Mouse (Mus musculus): Measurements from ENCODE around the gene Gm20388. TPM values are rescaled to one million over a fixed set of nuclear protein-coding genes. Genes with fewer than 3 reads are reported as not detected.

Gene Gm20388
- polyA plus RNA-seq, 1 experiment: 23.9 TPM

DNA sequence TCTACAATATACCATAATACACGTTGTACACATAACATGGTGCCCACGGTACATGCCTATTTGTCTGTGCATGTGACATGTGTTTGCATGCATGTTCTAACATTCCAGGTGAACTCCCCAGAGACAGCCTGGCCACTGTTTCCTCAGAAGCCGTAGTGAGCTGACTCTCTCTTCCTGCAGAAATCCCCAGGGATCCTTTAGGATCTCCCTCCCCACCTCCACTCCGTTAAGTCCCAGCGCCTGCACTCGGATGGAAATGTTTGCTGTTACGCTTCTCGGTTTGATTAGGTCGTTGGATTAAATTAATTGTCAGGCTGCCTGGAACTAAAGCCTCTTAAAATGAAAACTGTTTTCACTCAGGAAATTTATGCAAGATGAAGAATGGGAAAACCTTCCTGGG, 4352.4 kb downstream of the Gm20388 start:
- Histone ChIP-seq H3K4me1 (ENCODE audit: control insufficient read depth, insufficient read depth, low read length) (no peaks in the 10 kb centered on the region), H3K4me3 (ENCODE audit: insufficient read depth, low read length) (no peak overlapping the region), H3K27ac (ENCODE audit: insufficient read depth, low read length) (no peak overlapping the region)
- TF ChIP-seq POLR2A (IDR thresholded peaks at IDR 0.05; ENCODE audit: extremely low read depth, insufficient read depth, low read length) (no peak), CTCF (IDR thresholded peaks at IDR 0.05; ENCODE audit: extremely low read depth, insufficient read depth, low read length) (no peak)

DNA sequence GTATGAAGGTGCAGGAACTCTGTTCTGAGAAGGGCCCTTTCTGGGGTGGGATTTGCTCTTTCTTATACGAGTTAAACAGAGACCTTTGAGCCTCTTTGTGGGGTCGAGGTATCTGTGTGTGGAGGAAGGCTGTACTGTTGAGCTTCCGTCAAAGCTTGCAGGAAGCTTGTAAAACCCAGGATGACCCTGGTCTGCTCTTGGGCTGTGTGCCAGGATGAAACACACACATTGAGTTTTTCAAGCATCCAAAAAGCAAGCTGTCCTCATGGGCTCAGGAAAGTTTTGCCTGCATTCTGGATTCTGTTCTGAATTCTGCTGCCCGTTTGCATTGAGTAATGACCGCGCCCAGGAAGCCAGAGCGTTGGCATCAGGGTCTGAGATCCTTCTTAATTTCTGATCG, 4353.4 kb downstream of the Gm20388 start:
- Histone ChIP-seq H3K4me3 (ENCODE audit: insufficient read depth, low read length) (no peak overlapping the region), H3K4me1 (ENCODE audit: control insufficient read depth, insufficient read depth, low read length) (no peaks in the 10 kb centered on the region), H3K27ac (ENCODE audit: insufficient read depth, low read length) (no peak overlapping the region)
- TF ChIP-seq POLR2A (IDR thresholded peaks at IDR 0.05; ENCODE audit: extremely low read depth, insufficient read depth, low read length) (no peak), CTCF (IDR thresholded peaks at IDR 0.05; ENCODE audit: extremely low read depth, insufficient read depth, low read length) (no peak)

DNA sequence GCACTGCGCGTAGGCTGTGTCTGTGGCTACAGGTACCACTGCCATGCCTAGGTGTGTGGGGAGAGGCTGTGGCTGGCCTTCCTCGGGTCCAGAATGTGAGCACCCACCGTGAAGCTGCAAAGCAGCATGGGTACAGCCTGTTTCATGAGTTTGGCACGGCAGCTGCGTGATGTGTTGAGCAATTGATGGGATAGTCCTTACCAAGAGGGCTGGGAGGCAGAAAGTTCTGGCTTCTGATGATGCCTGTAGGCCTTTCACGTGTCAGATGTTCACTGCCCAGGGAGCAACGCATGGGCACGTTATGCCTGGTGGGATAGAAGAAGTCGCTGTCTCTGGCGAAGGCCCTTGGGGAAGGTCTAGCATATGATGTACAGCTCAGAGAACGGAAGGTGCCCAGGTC, 4354.0 kb downstream of the Gm20388 start:
- TF ChIP-seq POLR2A (IDR thresholded peaks at IDR 0.05; ENCODE audit: extremely low read depth, insufficient read depth, low read length) (no peak), CTCF (IDR thresholded peaks at IDR 0.05; ENCODE audit: extremely low read depth, insufficient read depth, low read length) (no peak)
- Histone ChIP-seq H3K4me3 (ENCODE audit: insufficient read depth, low read length) (no peak overlapping the region), H3K4me1 (ENCODE audit: control insufficient read depth, insufficient read depth, low read length) (no peaks in the 10 kb centered on the region), H3K27ac (ENCODE audit: insufficient read depth, low read length) (no peak overlapping the region)

DNA sequence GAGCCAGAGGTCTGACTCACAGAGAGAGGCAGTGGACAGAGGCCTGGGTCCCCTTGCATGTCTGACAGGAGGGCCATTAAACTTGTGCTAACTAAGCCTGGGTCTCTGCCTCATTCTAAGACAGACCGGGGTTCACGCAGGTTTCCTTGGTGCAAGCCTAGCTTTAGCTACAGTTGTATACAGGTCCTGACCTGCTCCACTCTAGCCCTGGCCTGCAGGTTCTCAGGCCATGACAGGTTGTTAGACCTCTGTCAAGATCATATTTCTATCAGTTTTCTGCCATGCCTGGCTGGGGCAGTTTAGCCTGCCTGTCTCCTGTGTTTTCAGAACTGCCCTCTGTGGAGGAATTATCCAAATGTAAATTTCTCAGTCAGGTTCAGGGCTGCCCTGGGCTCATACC, 4354.5 kb downstream of the Gm20388 start:
- Histone ChIP-seq H3K4me1 (ENCODE audit: control insufficient read depth, insufficient read depth, low read length) (no peaks in the 10 kb centered on the region), H3K4me3 (ENCODE audit: insufficient read depth, low read length) (no peak overlapping the region), H3K27ac (ENCODE audit: insufficient read depth, low read length) (no peak overlapping the region)
- TF ChIP-seq POLR2A (IDR thresholded peaks at IDR 0.05; ENCODE audit: extremely low read depth, insufficient read depth, low read length) (no peak), CTCF (IDR thresholded peaks at IDR 0.05; ENCODE audit: extremely low read depth, insufficient read depth, low read length) (no peak)

DNA sequence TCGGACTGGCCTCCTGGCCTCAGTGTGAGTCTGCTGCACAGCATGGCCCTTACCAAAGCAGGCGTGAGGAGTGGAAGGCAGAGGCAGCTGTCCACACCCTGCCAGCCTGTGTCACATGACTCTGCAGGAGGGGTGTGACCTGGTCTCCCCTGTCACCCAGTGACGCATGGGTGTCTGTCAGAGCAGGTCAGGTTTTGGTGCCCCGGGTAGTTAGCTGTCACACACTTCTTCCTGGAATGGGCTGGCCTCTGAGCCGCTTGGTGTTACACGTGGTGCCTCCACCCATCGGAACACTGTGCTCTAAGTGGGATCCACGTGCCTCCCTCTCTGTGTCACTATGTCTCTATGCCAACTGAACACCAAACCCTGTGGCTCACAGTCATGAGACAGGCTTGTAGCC, 4355.2 kb downstream of the Gm20388 start:
- H3K27ac ChIP-seq (ENCODE audit: insufficient read depth, low read length): no peak overlapping the region
- no peak overlapping the region for H3K4me3 ChIP-seq (ENCODE audit: insufficient read depth, low read length)
- H3K4me1 ChIP-seq (ENCODE audit: control insufficient read depth, insufficient read depth, low read length): peaks cover 2% of the 10 kb centered on the region
- TF ChIP-seq CTCF (IDR thresholded peaks at IDR 0.05; ENCODE audit: extremely low read depth, insufficient read depth, low read length): no peak
- no peak for TF ChIP-seq POLR2A (IDR thresholded peaks at IDR 0.05; ENCODE audit: extremely low read depth, insufficient read depth, low read length)

DNA sequence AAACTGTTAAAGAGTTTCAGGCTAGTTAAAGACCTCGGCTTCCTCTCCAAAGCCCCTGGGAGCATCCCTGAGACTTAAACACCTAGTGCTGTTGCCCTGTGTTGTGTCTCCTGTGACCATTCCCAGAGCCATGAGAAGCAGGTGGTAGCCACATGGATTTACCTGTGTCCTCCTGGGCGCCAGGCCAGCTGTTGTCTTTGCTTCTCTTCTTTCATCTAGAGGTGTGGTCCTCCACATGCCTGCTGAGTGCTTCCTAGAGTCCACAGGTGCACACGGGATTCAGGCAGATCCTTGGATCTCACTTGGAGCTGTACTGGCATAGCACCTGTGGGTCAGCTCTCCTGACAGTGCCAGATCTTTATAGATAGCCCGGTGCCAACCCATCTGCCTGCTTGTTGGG, 4356.6 kb downstream of the Gm20388 start:
- H3K4me1 ChIP-seq (ENCODE audit: control insufficient read depth, insufficient read depth, low read length): peaks cover 3% of the 10 kb centered on the region
- no peak overlapping the region for H3K4me3 ChIP-seq (ENCODE audit: insufficient read depth, low read length)
- H3K27ac ChIP-seq (ENCODE audit: insufficient read depth, low read length): no peak overlapping the region
- no peak for TF ChIP-seq CTCF (IDR thresholded peaks at IDR 0.05; ENCODE audit: extremely low read depth, insufficient read depth, low read length)
- no peak for TF ChIP-seq POLR2A (IDR thresholded peaks at IDR 0.05; ENCODE audit: extremely low read depth, insufficient read depth, low read length)

DNA sequence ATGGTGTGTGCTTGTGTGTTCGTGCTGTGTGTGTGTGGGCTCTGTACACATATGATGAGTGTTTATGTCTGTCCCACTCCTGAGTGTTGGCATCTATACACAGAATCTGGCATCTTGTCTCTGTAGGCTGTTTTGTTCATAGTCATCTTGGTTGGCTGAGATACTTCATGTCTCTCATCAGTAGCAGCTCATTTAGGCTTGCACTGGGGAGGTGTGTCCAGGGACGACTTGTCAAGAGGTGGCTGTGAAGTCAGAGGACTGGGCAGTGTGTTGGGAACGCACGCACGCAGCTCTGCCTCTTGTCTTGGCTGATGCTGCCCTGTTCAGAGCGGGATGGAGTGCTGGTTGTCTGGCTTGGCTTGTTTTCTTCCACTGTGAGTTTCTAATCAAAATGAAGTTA, 4359.9 kb downstream of the Gm20388 start:
- no peak for TF ChIP-seq POLR2A (IDR thresholded peaks at IDR 0.05; ENCODE audit: extremely low read depth, insufficient read depth, low read length)
- no peak for TF ChIP-seq CTCF (IDR thresholded peaks at IDR 0.05; ENCODE audit: extremely low read depth, insufficient read depth, low read length)
- no peak overlapping the region for H3K4me3 ChIP-seq (ENCODE audit: insufficient read depth, low read length)
- peaks cover 12% of the 10 kb centered on the region for H3K4me1 ChIP-seq (ENCODE audit: control insufficient read depth, insufficient read depth, low read length)
- H3K27ac ChIP-seq (ENCODE audit: insufficient read depth, low read length): no peak overlapping the region

DNA sequence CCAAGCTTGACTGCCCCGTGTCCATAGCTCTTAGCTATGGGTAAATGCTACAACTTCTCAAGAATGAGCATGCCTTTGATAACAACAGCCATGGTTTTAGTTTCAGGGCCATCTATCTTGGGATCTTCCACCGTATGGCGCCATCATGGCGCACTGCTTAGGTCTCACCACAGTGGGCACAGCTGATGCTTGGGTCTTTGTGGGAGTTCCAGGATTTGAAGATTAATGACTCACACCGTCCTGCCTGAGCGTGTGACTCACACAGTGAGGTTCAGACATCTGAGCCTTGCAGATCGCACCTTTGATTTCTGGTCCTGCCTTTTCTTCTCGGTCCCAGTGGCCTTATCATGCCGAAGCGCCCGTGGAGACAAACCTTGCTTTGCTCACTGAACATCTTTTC, 4360.3 kb downstream of the Gm20388 start:
- Histone ChIP-seq H3K27ac (ENCODE audit: insufficient read depth, low read length) (no peak overlapping the region), H3K4me3 (ENCODE audit: insufficient read depth, low read length) (no peak overlapping the region), H3K4me1 (ENCODE audit: control insufficient read depth, insufficient read depth, low read length) (peaks cover 14% of the 10 kb centered on the region)
- TF ChIP-seq CTCF (IDR thresholded peaks at IDR 0.05; ENCODE audit: extremely low read depth, insufficient read depth, low read length) (no peak), POLR2A (IDR thresholded peaks at IDR 0.05; ENCODE audit: extremely low read depth, insufficient read depth, low read length) (no peak)

DNA sequence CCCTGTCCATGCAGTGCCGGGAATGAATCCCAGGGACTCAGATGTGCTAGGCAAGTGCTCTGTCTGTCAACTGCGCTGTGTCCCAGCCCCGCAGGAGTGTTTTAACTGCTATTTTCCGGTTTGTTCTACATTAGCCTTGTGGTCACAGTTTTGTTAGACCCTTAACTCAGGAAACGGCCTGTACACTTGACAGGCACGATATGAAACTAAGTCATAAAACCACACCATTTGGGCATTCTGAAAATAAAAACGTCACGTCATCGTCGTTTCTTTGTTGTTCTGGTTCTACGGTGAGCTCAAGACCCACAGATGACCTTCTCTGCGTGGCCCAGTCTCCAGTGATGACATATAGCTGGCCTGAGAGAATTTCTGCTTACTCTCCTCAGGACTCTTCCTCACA, 4360.9 kb downstream of the Gm20388 start:
- H3K27ac ChIP-seq (ENCODE audit: insufficient read depth, low read length): no peak overlapping the region
- H3K4me1 ChIP-seq (ENCODE audit: control insufficient read depth, insufficient read depth, low read length): peaks cover 16% of the 10 kb centered on the region
- TF ChIP-seq POLR2A (IDR thresholded peaks at IDR 0.05; ENCODE audit: extremely low read depth, insufficient read depth, low read length) (no peak), CTCF (IDR thresholded peaks at IDR 0.05; ENCODE audit: extremely low read depth, insufficient read depth, low read length) (no peak)
- no peak overlapping the region for H3K4me3 ChIP-seq (ENCODE audit: insufficient read depth, low read length)

DNA sequence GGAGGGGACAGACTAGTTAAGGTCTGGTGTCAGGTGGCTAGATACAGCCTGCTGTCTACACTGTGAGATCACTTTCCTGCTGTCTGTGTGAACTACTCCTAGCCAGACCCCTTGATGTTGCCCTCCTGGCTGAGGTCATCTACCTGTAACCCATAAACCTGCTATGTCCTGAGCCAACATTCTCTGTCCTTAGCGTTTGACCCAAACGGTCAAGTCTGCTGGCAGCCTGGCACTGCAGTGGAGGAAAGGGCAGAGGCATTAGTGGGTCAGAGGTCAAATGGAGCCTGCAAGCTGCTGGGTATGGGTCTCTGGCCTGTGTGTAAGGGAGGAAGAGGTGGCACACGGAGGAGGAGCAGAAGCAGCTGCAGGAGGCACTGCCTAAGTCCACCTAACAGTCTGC, 4362.2 kb downstream of the Gm20388 start:
- Histone ChIP-seq H3K27ac (ENCODE audit: insufficient read depth, low read length) (no peak overlapping the region), H3K4me3 (ENCODE audit: insufficient read depth, low read length) (no peak overlapping the region), H3K4me1 (ENCODE audit: control insufficient read depth, insufficient read depth, low read length) (peaks cover 17% of the 10 kb centered on the region)
- TF ChIP-seq CTCF (IDR thresholded peaks at IDR 0.05; ENCODE audit: extremely low read depth, insufficient read depth, low read length) (no peak), POLR2A (IDR thresholded peaks at IDR 0.05; ENCODE audit: extremely low read depth, insufficient read depth, low read length) (no peak)

Data from cortical plate, adult 2 months (tissue).